Mouse (Mus musculus): Measurements from ENCODE around the gene Glt1d1. TPM values are rescaled to one million over a fixed set of nuclear protein-coding genes. Genes with fewer than 3 reads are reported as not detected.

The Glt1d1 gene
- polyA plus RNA-seq, 1 experiment from 2014 or later, result 1.7 TPM

- no peak overlapping the region for H3K4me2 ChIP-seq (ENCODE audit: low read length)
- no peak overlapping the region for H3K27ac ChIP-seq (ENCODE audit: low read length)
- H3K4me1 ChIP-seq (ENCODE audit: control insufficient read depth, insufficient read depth, low read length), result no peaks in the 10 kb centered on the region
- H3K27me3 ChIP-seq (ENCODE audit: control insufficient read depth, insufficient read depth, low read depth, low read length), result no peaks in the 10 kb centered on the region
- H3K4me3 ChIP-seq (ENCODE audit: low read depth, low read length), result no peak overlapping the region
- H3K9me3 ChIP-seq (replicated peaks; ENCODE audit: control insufficient read depth, low read length, poor library complexity, severe bottlenecking), result no peaks in the 10 kb centered on the region; the same call in 1 of the 2 replicates
- ATAC-seq, result no peak
- 97% methylated on average over 13 of the region's 13 CpGs for WGBS
- no peak overlapping the region for H3K9ac ChIP-seq (ENCODE audit: low read depth, low read length)
- peaks cover 2% of the 10 kb centered on the region; the same call in 1 of the 2 replicates for H3K36me3 ChIP-seq (ENCODE audit: control insufficient read depth, insufficient read depth, low read length)
Measured at GRCm38 (mm10) chr5:127639635-127640034, 7.6 kb downstream of the Glt1d1 start.

- no peaks in the 10 kb centered on the region; the same call in 1 of the 2 replicates for H3K9me3 ChIP-seq (replicated peaks; ENCODE audit: control insufficient read depth, low read length, poor library complexity, severe bottlenecking)
- no peaks in the 10 kb centered on the region for H3K4me1 ChIP-seq (ENCODE audit: control insufficient read depth, insufficient read depth, low read length)
- no peak overlapping the region for H3K27ac ChIP-seq (ENCODE audit: low read length)
- no peaks in the 10 kb centered on the region for H3K27me3 ChIP-seq (ENCODE audit: control insufficient read depth, insufficient read depth, low read depth, low read length)
- peaks cover 2% of the 10 kb centered on the region for H3K36me3 ChIP-seq (ENCODE audit: control insufficient read depth, insufficient read depth, low read length)
- 90% methylated on average over 3 of the region's 3 CpGs for WGBS
- no peak overlapping the region for H3K4me3 ChIP-seq (ENCODE audit: low read depth, low read length)
- ATAC-seq, result no peak
- H3K9ac ChIP-seq (ENCODE audit: low read depth, low read length), result no peak overlapping the region
- H3K4me2 ChIP-seq (ENCODE audit: low read length), result no peak overlapping the region
Measured at GRCm38 (mm10) chr5:127640359-127640758, 8.3 kb downstream of the Glt1d1 start.

- WGBS, result 91% methylated on average over 15 of the region's 15 CpGs
- H3K4me1 ChIP-seq (ENCODE audit: control insufficient read depth, insufficient read depth, low read length), result no peaks in the 10 kb centered on the region
- no peak overlapping the region for H3K4me3 ChIP-seq (ENCODE audit: low read depth, low read length)
- H3K36me3 ChIP-seq (ENCODE audit: control insufficient read depth, insufficient read depth, low read length), result peaks cover 2% of the 10 kb centered on the region
- ATAC-seq, result no peak
- no peak overlapping the region for H3K9ac ChIP-seq (ENCODE audit: low read depth, low read length)
- no peaks in the 10 kb centered on the region; the same call in 1 of the 2 replicates for H3K9me3 ChIP-seq (replicated peaks; ENCODE audit: control insufficient read depth, low read length, poor library complexity, severe bottlenecking)
- H3K4me2 ChIP-seq (ENCODE audit: low read length), result no peak overlapping the region
- H3K27ac ChIP-seq (ENCODE audit: low read length), result no peak overlapping the region
- no peaks in the 10 kb centered on the region for H3K27me3 ChIP-seq (ENCODE audit: control insufficient read depth, insufficient read depth, low read depth, low read length)
Measured at GRCm38 (mm10) chr5:127641185-127641958, 9.3 kb downstream of the Glt1d1 start.

- Histone ChIP-seq H3K27ac (ENCODE audit: low read length) (no peak overlapping the region), H3K27me3 (ENCODE audit: control insufficient read depth, insufficient read depth, low read depth, low read length) (no peaks in the 10 kb centered on the region), H3K4me1 (ENCODE audit: control insufficient read depth, insufficient read depth, low read length) (no peaks in the 10 kb centered on the region), H3K9me3 (replicated peaks; ENCODE audit: control insufficient read depth, low read length, poor library complexity, severe bottlenecking) (no peaks in the 10 kb centered on the region), H3K36me3 (ENCODE audit: control insufficient read depth, insufficient read depth, low read length) (no peaks in the 10 kb centered on the region; the same call in 1 of the 2 replicates), H3K4me2 (ENCODE audit: low read length) (no peak overlapping the region), H3K9ac (ENCODE audit: low read depth, low read length) (no peak overlapping the region), H3K4me3 (ENCODE audit: low read depth, low read length) (no peak overlapping the region)
- ATAC-seq, result no peak
- 80% methylated on average over 6 of the region's 6 CpGs for WGBS
Measured at GRCm38 (mm10) chr5:127648046-127648445, 16.0 kb downstream of the Glt1d1 start.

- H3K4me1 ChIP-seq (ENCODE audit: control insufficient read depth, insufficient read depth, low read length), result no peaks in the 10 kb centered on the region
- H3K27me3 ChIP-seq (ENCODE audit: control insufficient read depth, insufficient read depth, low read depth, low read length), result no peaks in the 10 kb centered on the region
- H3K27ac ChIP-seq (ENCODE audit: low read length), result no peak overlapping the region
- no peak overlapping the region for H3K9ac ChIP-seq (ENCODE audit: low read depth, low read length)
- H3K9me3 ChIP-seq (replicated peaks; ENCODE audit: control insufficient read depth, low read length, poor library complexity, severe bottlenecking), result no peaks in the 10 kb centered on the region
- no peak for ATAC-seq
- no peak overlapping the region for H3K4me3 ChIP-seq (ENCODE audit: low read depth, low read length)
- H3K4me2 ChIP-seq (ENCODE audit: low read length), result no peak overlapping the region
- H3K36me3 ChIP-seq (ENCODE audit: control insufficient read depth, insufficient read depth, low read length), result no peaks in the 10 kb centered on the region; the same call in 1 of the 2 replicates
Measured at GRCm38 (mm10) chr5:127649077-127649476, 17.0 kb downstream of the Glt1d1 start.

- H3K4me2 ChIP-seq (ENCODE audit: low read length), result no peak overlapping the region
- 90% methylated on average over 2 of the region's 2 CpGs for WGBS
- H3K9ac ChIP-seq (ENCODE audit: low read depth, low read length), result no peak overlapping the region
- H3K9me3 ChIP-seq (replicated peaks; ENCODE audit: control insufficient read depth, low read length, poor library complexity, severe bottlenecking), result no peaks in the 10 kb centered on the region
- no peaks in the 10 kb centered on the region for H3K27me3 ChIP-seq (ENCODE audit: control insufficient read depth, insufficient read depth, low read depth, low read length)
- H3K4me3 ChIP-seq (ENCODE audit: low read depth, low read length), result no peak overlapping the region
- no peaks in the 10 kb centered on the region for H3K4me1 ChIP-seq (ENCODE audit: control insufficient read depth, insufficient read depth, low read length)
- H3K36me3 ChIP-seq (ENCODE audit: control insufficient read depth, insufficient read depth, low read length), result peaks cover 6% of the 10 kb centered on the region
- no peak for ATAC-seq
- H3K27ac ChIP-seq (ENCODE audit: low read length), result no peak overlapping the region
Measured at GRCm38 (mm10) chr5:127658257-127658656, 26.2 kb downstream of the Glt1d1 start.

- Histone ChIP-seq H3K4me1 (ENCODE audit: control insufficient read depth, insufficient read depth, low read length) (no peaks in the 10 kb centered on the region), H3K4me3 (ENCODE audit: low read depth, low read length) (no peak overlapping the region), H3K27ac (ENCODE audit: low read length) (no peak overlapping the region), H3K9ac (ENCODE audit: low read depth, low read length) (no peak overlapping the region), H3K9me3 (replicated peaks; ENCODE audit: control insufficient read depth, low read length, poor library complexity, severe bottlenecking) (no peaks in the 10 kb centered on the region), H3K4me2 (ENCODE audit: low read length) (no peak overlapping the region), H3K36me3 (ENCODE audit: control insufficient read depth, insufficient read depth, low read length) (peaks cover 6% of the 10 kb centered on the region), H3K27me3 (ENCODE audit: control insufficient read depth, insufficient read depth, low read depth, low read length) (no peaks in the 10 kb centered on the region)
- 87% methylated on average over 3 of the region's 3 CpGs for WGBS
- ATAC-seq, result no peak
Measured at GRCm38 (mm10) chr5:127659312-127659711, 27.2 kb downstream of the Glt1d1 start.

- Histone ChIP-seq H3K27me3 (ENCODE audit: control insufficient read depth, insufficient read depth, low read depth, low read length) (no peaks in the 10 kb centered on the region), H3K4me1 (ENCODE audit: control insufficient read depth, insufficient read depth, low read length) (no peaks in the 10 kb centered on the region), H3K9ac (ENCODE audit: low read depth, low read length) (no peak overlapping the region), H3K9me3 (replicated peaks; ENCODE audit: control insufficient read depth, low read length, poor library complexity, severe bottlenecking) (no peaks in the 10 kb centered on the region), H3K4me2 (ENCODE audit: low read length) (no peak overlapping the region), H3K4me3 (ENCODE audit: low read depth, low read length) (no peak overlapping the region), H3K27ac (ENCODE audit: low read length) (no peak overlapping the region), H3K36me3 (ENCODE audit: control insufficient read depth, insufficient read depth, low read length) (peaks cover 6% of the 10 kb centered on the region)
- ATAC-seq, result no peak
- WGBS, result 66% methylated on average over 5 of the region's 5 CpGs
Measured at GRCm38 (mm10) chr5:127660267-127660666, 28.2 kb downstream of the Glt1d1 start.

- H3K27me3 ChIP-seq (ENCODE audit: control insufficient read depth, insufficient read depth, low read depth, low read length), result no peaks in the 10 kb centered on the region
- 89% methylated on average over 5 of the region's 5 CpGs for WGBS
- ATAC-seq, result no peak
- H3K36me3 ChIP-seq (ENCODE audit: control insufficient read depth, insufficient read depth, low read length), result peaks cover 5% of the 10 kb centered on the region
- no peak overlapping the region for H3K9ac ChIP-seq (ENCODE audit: low read depth, low read length)
- no peaks in the 10 kb centered on the region for H3K9me3 ChIP-seq (replicated peaks; ENCODE audit: control insufficient read depth, low read length, poor library complexity, severe bottlenecking)
- H3K27ac ChIP-seq (ENCODE audit: low read length), result no peak overlapping the region
- no peak overlapping the region for H3K4me2 ChIP-seq (ENCODE audit: low read length)
- H3K4me1 ChIP-seq (ENCODE audit: control insufficient read depth, insufficient read depth, low read length), result no peaks in the 10 kb centered on the region
- no peak overlapping the region for H3K4me3 ChIP-seq (ENCODE audit: low read depth, low read length)
Measured at GRCm38 (mm10) chr5:127660979-127661378, 28.9 kb downstream of the Glt1d1 start.
